Mouse (Mus musculus): ENCODE results near the gene Nfix. TPM values are rescaled to one million over a fixed set of nuclear protein-coding genes. Genes with fewer than 3 reads are reported as not detected.

Gene Nfix
- total and polyA plus RNA-seq, 3 experiments = 59.9 to 113 (median 91.3) TPM

- peak; percentile 89 for DNase-seq
Measured at GRCm38 (mm10) chr8:84664566-84665384, 135.4 kb downstream of the Nfix start.

GRCm38 (mm10) chr8:84663483-84664327, 136.4 kb downstream of the Nfix start:
- peak; percentile 99 for DNase-seq

GRCm38 (mm10) chr8:84662581-84663065, 137.5 kb downstream of the Nfix start, which contains the start of gene Ier2:
Gene Ier2, minus strand, starts transcription at chr8:84662852.
- DNase-seq = peak; percentile 96

- DNase-seq = peak; percentile 75
Measured at GRCm38 (mm10) chr8:84661961-84662571, 138.1 kb downstream of the Nfix start.

GRCm38 (mm10) chr8:84661458-84661871, 138.7 kb downstream of the Nfix start:
- peak; percentile 97 for DNase-seq

GRCm38 (mm10) chr8:84660819-84661457, 139.2 kb downstream of the Nfix start:
- peak; percentile 65 for DNase-seq

GRCm38 (mm10) chr8:84659936-84660818, 140.0 kb downstream of the Nfix start:
- DNase-seq = peak; percentile 73

- DNase-seq = no peak
Measured at GRCm38 (mm10) chr8:84658951-84659350, 141.2 kb downstream of the Nfix start.

GRCm38 (mm10) chr8:84657680-84658079, 142.5 kb downstream of the Nfix start:
- DNase-seq = no peak

GRCm38 (mm10) chr8:84657203-84657602, 142.9 kb downstream of the Nfix start:
- DNase-seq = no peak

GRCm38 (mm10) chr8:84656641-84657126, 143.5 kb downstream of the Nfix start:
- DNase-seq = peak; percentile 84

- DNase-seq = no peak
Measured at GRCm38 (mm10) chr8:84656191-84656525, 144.0 kb downstream of the Nfix start.

GRCm38 (mm10) chr8:84655336-84656190, 144.6 kb downstream of the Nfix start:
- DNase-seq = no peak

- DNase-seq = no peak
Measured at GRCm38 (mm10) chr8:84654597-84654996, 145.5 kb downstream of the Nfix start.

GRCm38 (mm10) chr8:84653092-84653631, 147.0 kb downstream of the Nfix start:
- DNase-seq = no peak

GRCm38 (mm10) chr8:84650213-84650612, 149.9 kb downstream of the Nfix start:
- DNase-seq = no peak

Measured in adrenal gland, adult 2 months (tissue).